Mouse (Mus musculus) thymus, adult 2 months (tissue): ENCODE results near the gene Gm28308.

Experiments
- CTCF ChIP-seq: fragments of 200-500 bp; IDR thresholded peaks from 2 replicates; pipeline ENCODE4 v1.5.1; 2012; ENCODE audit warnings: mild to moderate bottlenecking, control low read depth, low read length, moderate library complexity, borderline replicate concordance; ENCODE audit not compliant: control insufficient read depth, poor library complexity, insufficient read depth; ENCODE audit errors: extremely low read depth
- POLR2A ChIP-seq: fragments of 200-500 bp; IDR thresholded peaks from 2 replicates; pipeline ENCODE4 v1.6.1; 2012; ENCODE audit warnings: mild to moderate bottlenecking, low read length, control low read depth, moderate library complexity; ENCODE audit not compliant: control insufficient read depth, poor library complexity, insufficient read depth; ENCODE audit errors: extremely low read depth

- no peak for TF ChIP-seq CTCF
- TF ChIP-seq POLR2A: no peak
These were observed 9.6 kb downstream of the Gm28308 start for GRCm38 (mm10) chr6:52203371-52204049.
